Mouse (Mus musculus) ZHBTc4 (cell line): ENCODE results near the gene Creg1.

Source experiments
- DNase-seq: peaks from one replicate; pipeline ENCODE4 v3.0.0-alpha.2; 2011; ENCODE audit warnings: low read depth, low spot score

Gene Creg1

DNA sequence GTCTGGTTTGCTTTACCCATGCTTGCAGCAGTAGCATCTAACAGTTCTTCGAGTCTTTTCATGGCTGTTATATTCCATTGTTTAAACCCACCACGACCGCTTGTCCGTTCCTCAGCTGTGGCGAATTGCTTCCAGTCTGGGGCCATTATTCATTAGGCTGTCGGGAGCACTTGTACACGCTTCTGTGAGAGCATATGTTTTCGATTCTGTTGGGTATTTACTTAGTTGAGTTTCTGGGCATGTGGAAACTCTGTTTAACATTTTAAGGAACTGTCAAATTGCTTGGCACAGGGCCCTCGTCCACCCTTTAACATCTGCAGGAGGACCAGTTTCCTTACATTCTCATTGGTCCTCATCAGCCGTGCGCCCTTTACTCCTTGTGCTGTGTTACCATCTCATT lies 22.8 kb downstream of the Creg1 start:
- no peak for DNase-seq

DNA sequence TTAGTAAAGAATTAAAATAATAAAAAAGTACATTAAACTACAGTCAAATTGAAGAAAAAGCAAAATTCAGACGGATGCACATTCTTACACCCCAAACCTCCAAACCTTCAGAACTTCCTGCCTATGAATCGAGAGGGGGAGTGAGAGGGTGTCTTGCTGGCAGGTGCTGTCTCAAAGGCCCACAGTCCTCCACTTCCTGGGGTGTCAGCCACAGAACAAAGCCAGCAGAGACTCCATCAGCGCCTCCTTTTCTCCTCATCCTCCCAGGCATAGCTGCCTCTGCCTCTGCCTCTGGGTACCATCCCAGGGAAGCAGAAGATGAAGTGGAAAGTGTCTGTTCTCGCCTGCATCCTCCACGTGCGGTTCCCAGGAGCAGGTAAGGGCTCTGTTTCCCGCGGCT lies 25.0 kb downstream of the Creg1 start, which contains the start of gene Cd247:
Cd247 (plus strand) TSS at position 171 of the 400 bp plus-strand sequence.
- DNase-seq, result no peak

DNA sequence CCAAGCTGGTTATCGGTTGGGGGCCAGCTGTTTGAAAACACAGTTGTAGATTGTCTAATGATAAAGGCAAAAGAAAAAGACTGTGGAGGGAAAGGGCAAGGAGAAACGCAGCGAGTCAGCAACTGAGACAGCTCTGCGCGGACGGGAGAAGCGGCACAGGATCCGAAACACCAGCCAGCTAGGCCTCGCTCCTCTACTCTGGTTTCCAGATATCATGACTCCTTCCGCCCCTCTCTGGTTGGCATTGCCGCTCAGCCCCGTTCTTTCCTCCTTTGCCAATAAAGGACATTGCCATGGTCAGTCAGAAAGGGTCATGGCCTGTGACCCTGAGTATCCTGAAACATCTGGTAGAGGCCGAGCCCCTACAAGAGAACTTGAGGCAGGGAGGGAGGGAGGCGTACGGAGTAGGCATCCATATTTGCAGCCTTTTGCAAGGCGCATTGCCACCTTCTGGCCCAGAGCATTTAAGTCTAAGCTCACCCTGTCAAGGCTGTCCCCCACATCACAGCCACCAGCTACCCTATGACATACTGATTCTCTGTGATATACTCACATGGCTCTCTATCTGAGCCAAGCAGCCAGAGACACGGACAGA lies 25.6 kb downstream of the Creg1 start:
- DNase-seq, result no peak

DNA sequence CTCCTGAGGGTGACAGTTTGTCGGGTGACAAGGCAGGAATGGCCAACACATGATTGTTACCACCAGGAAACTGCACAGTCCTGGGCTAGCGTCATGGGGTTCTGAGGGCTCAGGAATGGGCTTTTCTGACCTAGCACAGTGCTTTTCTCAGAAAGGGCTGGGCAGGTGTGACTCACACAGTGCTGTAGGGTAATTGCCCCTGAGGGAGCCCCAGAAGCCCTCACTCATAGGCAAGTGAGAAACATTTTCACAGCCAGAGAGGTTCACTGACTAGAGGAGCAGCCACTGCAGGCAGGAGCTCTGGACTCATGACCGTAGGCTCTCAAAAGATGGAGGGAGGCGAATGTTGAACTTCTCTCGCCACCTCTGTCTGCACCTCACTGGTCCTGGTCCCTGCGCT lies 26.4 kb downstream of the Creg1 start:
- no peak for DNase-seq

DNA sequence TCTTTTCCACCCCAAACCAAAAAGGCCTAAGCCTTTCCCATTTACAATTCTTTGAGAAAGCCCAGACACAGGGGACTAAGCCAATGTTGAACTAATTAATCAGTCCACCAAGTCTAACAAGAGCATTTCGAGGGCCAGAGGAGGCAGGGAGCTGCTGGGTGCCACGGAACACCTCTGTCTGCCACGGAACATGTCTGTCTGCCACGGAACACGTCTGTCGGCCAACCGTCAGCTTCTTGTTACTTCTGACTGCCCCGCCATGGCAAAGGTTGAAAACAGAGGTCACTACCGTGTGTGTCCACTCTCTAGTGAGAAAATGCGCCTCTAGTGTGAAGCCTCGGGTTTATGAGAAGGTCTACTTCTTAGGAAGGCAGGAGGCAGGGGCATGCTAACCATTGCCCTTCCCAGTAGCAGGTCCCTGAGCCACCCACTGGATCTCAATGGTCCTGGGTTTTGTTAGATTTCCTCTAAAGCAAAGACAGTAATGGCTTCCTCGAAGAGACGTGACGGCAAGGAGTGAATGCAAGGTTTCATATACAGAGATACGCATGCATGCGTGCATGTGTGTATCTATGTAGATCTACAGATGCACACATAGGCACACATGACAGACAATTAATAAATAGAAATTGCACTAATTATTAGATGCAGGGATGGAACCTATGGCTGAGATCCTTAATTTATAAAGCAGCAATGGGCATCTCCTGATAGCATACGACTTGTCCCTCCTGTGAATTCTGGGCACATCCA lies 27.1 kb downstream of the Creg1 start:
- no peak for DNase-seq

DNA sequence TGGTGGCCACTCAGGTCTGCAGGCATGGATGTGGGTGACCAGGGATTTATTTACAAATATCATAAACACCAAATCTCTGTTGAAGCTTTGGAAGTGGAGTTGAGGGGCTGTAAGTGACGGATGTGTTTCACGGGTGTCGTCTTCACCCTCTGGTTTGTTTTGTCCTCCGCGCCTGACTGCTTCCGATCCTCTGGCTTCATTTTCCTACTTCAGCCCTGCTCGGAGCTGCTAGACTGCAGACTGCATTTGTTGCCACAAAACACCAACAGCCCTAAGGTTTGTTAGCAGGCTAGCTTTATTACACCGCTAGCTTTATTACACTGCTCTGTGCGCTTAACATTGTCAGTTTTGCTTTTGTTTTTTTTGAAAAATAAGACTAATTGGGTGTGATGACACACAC lies 27.9 kb downstream of the Creg1 start:
- DNase-seq, result no peak

DNA sequence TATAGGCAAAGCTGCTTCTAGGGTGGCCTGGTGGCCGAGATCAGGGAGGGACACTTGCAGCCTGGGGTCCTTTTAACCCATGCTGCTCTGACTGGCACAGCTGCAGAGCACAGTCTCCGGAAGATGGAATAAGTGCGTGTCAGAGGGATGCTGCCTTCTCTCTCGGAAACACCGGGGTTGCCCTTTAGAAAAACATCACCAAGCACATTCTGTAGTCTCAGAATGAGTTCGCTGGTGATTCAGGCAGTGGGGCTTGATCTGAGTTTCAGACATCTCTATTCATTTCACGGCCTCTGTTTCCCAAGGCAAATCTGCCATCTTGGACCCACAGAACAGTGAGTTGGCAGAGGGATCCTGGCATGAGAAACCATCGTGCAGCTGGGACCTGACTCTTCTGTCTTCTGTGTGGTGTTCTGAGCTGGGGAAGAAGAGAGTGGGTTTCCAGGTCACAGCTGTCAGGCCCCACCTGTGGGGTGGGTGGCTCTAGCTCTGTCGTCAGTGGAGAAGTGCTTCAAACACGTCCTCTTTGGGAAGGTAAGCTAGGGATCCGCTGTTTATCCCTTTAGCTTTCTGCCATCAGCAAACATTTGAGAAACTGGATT lies 38.3 kb downstream of the Creg1 start:
- DNase-seq, result no peak

DNA sequence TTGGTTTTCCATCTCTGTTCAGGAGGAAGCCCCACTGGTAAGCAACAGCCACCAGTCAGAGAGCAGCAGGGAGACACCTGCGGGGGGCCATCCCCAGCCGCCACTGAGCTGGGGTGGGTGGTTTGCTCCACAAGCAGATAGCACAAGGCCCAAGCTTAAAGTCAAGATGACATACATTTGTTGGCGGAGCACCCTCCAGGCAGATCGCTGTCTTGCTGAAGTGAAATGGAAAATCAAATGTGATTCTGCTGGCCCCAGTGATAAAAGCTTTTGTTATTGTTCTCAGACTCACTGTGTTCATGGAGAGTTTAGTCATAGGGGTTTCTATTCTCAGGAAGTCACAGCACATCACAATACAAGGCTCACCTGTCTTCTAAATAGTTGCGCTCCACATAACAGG lies 39.6 kb downstream of the Creg1 start:
- no peak for DNase-seq

DNA sequence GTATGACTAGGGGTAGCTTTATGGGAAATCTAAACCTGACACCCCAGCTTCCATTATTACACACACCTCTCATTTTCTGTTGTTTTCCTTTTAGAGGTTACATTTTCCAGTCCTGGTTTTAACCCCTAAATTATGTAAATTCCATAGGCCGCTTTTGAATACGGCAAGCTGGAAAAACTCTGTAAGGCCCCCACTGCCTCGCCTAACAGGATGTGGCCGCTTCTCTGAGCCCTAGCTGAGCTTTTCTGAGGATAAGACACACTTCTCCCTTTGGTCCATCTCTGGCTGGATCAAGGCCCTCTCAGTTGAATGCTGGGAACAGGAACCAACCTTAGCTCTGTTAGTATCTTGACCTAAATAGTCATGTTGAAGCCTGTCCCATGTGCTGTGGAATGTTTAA lies 40.6 kb downstream of the Creg1 start:
- no peak for DNase-seq

DNA sequence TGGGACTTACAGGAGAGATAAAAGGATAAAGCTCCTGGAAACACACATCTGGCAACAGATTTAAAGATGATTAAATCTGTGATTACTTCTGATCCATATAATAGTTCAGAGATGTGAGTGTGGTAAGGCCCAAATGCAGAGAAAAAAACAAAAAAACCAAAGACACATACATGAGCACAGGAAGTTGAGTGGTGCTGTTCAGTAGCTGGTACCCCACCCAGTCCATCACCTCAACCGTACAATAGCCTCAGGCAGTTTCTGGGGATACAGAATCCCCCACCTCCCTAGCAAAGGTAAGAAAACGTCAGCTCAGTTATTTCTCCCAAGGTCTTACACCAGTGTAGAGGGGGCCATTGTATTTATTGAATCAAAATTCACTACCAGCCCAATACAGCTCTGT lies 47.1 kb downstream of the Creg1 start:
- DNase-seq, result no peak

DNA sequence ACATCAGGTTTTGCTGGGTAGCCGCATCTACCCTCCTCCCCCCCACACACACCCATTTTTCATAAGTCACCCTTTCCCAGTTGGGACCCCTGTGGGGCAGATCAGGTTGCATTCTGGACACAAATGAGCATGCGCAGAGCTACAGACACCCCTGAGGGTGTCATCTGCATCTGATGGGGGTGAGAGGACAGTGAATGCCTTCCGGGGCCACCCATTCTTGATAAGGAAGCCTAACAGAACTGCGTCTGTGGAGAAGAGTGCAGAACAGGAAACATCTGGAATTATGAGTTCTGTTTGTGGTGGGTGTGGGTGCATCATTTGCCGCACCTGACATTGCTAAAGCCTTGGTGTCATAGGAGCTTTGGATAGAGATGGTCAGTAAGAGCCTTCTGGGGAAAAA lies 47.6 kb downstream of the Creg1 start:
- no peak for DNase-seq

DNA sequence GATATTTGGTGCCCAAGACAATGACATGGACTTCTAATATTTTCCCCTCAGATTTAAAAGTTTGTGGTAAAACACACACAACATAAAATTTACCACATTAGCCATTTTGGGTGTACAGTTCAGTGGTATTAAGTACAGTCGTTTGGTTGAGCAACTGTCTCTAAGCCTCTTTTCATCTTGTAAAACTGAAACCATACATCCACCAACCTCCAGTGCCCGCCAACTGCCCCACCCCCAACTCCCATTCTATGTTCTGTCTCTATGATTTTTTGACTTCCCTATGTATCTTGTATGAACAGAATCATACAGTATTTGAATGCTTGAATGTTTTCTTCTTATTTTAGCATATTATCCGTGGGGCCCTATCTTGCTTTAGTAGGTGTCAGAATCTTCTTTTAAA lies 49.2 kb downstream of the Creg1 start:
- no peak for DNase-seq

DNA sequence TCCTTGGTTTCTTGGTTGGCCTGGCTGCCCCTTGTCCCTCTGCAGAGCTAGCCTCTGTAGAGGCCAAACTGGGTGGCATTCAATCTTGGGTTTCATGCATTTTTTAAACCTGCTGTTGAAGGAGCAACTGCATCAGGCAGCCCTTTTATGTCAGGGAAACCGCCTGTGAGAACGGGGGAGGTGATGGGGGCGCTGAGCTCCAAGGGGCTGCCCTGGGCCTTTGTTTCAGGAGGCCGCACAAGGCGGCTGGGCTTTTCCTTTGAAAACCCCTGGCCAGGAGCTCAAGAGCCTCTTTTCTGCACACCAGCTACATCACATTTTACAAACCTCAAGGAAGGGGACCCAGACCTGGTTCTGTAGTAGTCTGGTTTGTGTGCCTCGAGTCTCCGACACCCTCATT lies 50.6 kb downstream of the Creg1 start:
- DNase-seq, result no peak

DNA sequence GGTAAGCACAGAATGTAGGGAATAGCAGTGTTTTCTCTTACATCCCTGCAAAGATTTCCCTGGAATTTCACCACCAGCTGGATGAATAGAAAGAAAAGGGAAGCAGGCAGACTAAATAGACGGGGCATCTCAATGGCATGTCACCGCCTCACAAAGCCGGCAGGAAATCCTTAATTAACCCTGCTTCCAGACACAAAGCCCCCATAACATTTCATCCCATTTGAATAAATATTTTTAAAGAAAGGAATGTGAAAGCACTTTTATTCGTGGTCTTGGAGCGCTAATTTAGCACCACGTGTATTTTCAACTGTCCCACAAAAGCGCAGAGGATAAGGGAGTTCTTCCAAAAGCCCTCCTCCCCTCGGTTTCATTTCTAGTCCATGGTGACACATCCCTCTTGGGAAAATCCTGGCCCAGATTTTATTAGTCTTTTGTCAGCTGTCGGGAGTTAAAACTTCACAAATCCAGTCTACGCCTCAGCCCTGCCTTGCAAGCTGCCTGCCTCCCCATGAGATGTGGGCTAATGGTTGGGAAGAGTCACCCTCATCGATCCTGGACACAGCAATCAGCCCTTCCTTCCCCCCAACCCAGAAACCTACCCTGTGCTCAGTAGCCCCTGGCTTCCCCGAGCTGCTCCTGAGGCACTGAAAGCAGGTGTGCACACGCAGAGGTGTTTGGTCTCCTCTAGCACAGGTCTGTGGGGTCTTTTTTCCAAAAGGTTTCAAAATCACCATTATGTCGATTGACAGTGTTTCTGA lies 51.2 kb downstream of the Creg1 start:
- DNase-seq, result peak; percentile 51

DNA sequence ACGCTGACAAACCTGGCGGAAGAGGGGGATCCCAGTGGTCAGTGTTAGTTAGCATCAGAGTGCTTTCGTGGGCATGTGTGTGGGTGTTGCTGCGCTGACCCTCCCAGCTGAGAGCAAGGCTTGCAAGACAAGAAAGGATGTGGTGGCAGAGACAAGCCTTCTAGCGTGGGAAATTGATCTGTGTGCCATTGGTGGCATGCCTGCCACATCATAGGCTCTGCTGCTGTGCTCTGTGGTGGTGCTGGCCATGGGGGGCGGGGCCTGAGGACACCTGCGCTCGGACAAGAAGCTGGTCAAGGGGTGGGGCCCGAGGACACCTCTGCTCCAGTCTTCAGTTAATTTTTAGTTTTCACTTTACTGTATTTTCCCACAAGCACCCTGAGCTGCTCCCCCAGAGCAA lies 52.8 kb downstream of the Creg1 start:
- no peak for DNase-seq

DNA sequence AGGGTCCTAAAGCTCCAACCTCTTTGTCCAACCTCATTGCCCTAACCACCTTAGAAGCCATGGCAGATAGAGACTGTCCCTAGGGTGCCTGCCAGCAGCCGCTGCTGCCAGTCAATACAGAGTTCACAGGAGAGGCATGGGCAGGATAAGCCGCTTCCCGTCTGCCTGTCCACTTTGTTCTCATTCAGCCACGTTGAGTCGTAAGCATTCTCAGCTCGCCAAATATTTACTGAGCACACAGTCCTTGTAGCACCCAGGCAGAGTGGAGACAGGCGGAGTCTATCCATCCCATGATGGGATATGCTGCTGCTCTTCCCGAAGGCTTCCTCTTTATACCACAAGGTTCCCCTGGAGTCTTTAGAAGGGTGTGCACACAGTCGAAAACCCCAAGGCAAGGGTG lies 53.7 kb downstream of the Creg1 start:
- no peak for DNase-seq

DNA sequence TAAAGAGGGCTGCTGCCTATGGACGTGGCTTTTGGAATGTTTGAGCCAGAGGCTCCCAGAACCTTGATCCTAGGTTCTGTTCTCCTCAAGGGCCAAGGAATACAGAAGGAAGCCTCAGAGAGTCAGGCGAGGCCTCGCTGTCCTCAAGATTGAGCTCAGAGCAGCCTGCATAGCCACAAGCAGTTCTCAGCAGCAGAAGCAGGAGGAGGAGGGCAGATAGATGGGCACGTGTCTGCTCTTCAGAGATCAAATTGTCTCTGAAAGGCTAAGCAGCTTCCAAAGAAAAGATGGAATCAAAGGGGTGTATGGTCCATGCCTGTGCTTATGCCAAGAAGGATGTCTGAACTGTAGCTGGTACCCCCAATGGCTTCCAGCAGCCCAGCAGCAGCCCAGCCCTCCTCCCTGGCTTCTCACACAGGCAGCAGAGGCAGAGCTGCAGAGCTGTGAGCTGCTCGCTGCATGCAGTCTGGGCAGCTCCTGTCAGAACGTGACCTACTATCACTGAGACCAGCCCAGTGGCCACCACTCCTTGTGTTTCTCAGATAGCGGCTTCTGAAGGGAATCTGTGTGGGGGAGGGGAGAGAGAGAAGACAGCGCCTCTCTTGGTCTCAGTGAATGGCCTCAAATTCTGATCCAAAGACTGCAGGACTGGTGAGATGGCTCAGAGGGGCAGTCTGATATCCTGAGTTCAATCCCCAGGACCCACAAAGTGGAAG lies 54.8 kb downstream of the Creg1 start:
- no peak for DNase-seq

DNA sequence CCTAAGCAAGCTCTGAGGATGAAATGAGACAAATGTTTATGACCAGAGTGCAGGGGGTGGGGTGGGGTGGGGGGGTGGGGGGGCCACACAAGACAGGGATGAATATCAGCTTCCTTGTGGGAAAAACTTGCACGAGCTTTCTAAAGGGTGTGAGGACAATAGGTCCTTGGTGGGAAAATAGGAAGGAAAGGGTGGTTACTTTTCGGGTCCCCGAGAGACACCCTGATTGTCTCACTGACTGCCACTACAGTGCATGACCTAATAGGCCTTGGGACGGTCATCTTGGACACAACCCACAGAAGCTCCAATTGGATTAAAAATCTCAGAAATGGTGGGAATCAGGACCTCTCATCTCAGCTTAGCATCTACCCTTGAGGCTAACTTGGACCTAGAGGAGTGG lies 55.6 kb downstream of the Creg1 start:
- DNase-seq, result no peak

DNA sequence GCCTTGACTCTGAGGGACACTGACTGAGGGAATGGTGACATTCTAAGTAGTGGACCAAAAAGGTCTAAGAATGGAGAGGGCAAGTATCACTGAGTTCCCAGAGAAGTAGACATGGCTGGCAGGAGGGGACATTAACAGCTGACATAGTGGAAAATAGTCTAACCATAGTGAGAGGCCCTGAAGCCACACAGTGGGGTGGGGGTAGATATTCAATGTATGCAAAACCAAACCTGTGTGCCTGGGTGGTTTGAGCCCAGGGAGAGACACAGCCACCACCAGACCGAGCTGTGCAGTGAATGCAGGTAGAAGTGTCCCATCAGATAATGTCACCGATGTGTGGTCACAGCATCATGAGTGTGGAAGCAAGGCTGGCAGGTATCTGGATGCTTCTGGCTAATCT lies 58.5 kb downstream of the Creg1 start:
- DNase-seq, result no peak
